Mouse (Mus musculus) E14TG2a.4 (cell line): ENCODE data around the gene Mrc2.

Experiments
- CTCF ChIP-seq: conservative IDR thresholded peaks from 2 replicates; pipeline ENCODE4 v1.5.1; 2014; ENCODE audit warnings: low read length
- NANOG ChIP-seq: IDR thresholded peaks from 2 replicates; pipeline ENCODE4 v1.6.1; 2014; ENCODE audit warnings: borderline replicate concordance, low read length, mixed read lengths
- POU5F1 ChIP-seq: IDR thresholded peaks from 2 replicates; pipeline ENCODE4 v1.6.1; 2014; ENCODE audit warnings: low read length, borderline replicate concordance

DNA sequence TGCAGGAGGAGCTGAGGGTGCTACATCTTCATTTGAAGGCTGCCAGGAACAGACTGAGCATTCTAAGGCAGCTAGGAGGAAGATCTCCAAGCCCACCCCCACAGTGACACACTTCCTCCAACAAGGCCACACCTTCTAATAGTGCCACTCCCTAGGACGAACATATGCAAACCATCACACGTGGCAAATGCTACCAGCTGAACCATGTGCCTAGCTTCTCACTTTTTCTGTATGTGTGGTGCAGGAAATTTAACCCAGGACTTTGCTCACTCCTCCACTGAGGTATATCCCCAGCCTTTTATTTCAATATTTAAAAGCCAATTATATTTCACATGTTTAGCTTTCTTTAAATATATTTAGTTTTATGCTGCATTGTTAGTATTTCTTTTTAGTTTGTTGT, 28.6 kb downstream of the Mrc2 start:
- TF ChIP-seq CTCF = no peak
- TF ChIP-seq NANOG = no peak
- TF ChIP-seq POU5F1 = no peak
